Mouse (Mus musculus): ENCODE data around the gene Hsfy2.
A peak's percentile ranks its signal among the peaks of the same experiment; 100 is the strongest.

The Hsfy2 gene

DNA sequence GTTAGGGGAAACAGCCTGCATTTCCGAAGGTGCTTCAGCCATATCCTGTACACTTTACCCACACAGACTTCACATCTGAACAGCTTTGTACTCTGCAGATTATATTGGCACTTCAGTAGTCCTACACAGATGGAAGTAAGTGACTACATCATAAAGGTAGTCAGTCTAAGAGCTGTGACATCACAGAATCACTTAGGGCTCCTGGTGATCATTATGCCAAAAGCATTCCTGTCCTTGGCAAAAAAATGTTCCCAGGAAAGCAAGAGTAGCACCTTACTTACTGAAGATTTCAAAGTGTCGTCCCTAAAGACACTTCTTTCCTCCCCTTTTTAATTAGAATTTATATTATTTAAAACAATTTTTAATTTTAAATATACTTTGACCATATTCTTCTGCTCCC lies at the start of gene Hsfy2:
Hsfy2 (minus strand) TSS at position 101 of the 400 bp plus-strand sequence.
- no peak for DNase-seq (ENCODE audit: extremely low spot score, low read depth, low spot score)

GRCm38 (mm10) chr1:56685053-56685557 lies 47.9 kb upstream of the Hsfy2 start:
- DNase-seq (ENCODE audit: extremely low spot score, low read depth, low spot score), result no peak

- no peak for DNase-seq (ENCODE audit: extremely low spot score, low read depth, low spot score)
Measured at GRCm38 (mm10) chr1:56684512-56684911, 47.3 kb upstream of the Hsfy2 start.

GRCm38 (mm10) chr1:56681258-56681657 lies 44.0 kb upstream of the Hsfy2 start:
- DNase-seq (ENCODE audit: extremely low spot score, low read depth, low spot score), result no peak

DNA sequence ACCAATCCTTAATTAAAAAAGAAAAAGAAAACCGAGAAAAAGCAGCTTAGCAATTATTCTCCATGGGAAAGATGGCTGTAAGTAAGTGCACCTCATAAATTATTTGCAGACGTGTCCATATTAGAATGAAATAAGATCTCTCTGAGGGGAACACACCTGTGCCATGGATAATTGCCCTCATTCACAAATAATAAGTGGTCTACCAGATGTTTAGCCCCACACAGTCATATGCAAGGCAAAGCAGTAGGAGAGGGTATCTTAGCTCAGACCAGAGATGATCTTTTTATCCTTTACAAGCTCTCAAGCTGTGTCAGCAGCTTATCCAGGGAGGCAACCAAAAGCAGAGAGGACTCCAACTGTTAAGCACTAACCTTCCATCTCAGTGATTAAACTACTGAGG lies 38.0 kb upstream of the Hsfy2 start:
- peak; percentile 12 for DNase-seq (ENCODE audit: extremely low spot score, low read depth, low spot score)

DNA sequence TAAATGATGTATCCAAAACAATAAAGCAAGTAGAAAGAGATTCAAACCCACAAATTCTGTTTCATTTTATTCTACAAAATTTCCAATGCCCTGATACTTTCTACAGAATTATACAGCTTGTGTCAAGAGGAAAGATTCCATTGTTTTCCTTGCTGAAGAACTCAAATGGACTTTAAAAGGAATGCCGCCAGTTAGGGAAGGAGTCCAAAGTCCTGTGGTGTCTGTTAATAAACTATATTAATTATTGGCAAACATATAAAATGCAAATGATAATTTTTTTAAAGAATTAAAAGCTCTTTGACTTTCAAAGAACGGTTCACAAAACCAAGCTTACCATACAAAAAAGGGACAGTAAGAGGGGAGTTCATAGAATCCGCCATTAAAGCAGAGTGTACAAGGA lies 37.4 kb upstream of the Hsfy2 start:
- DNase-seq (ENCODE audit: extremely low spot score, low read depth, low spot score), result no peak

GRCm38 (mm10) chr1:56671241-56671945 lies 34.2 kb upstream of the Hsfy2 start:
- no peak for DNase-seq (ENCODE audit: extremely low spot score, low read depth, low spot score)

DNA sequence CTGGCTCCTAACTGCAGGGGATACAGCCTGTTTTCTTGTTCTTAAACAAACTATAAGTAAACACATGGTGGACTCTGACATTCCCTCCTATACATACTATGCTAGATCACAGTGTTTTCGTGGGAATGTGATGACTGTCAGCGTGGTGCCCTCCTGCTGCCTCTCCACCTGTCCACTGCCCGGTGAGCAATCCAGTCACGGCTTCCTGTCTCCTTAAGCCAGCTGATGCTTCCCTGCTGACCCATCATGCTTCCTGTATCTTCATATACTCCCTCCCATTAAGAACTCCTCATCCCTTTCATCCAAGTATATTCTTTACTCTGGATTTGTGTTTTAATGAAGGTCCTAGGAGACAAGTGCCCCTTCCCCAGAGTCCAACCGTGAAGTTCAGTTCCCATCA lies 33.3 kb upstream of the Hsfy2 start:
- no peak for DNase-seq (ENCODE audit: extremely low spot score, low read depth, low spot score)

- no peak for DNase-seq (ENCODE audit: extremely low spot score, low read depth, low spot score)
Measured at GRCm38 (mm10) chr1:56664606-56665005, 27.4 kb upstream of the Hsfy2 start.

- DNase-seq (ENCODE audit: extremely low spot score, low read depth, low spot score), result no peak
Measured at GRCm38 (mm10) chr1:56626824-56627223, 10.4 kb downstream of the Hsfy2 start.

DNA sequence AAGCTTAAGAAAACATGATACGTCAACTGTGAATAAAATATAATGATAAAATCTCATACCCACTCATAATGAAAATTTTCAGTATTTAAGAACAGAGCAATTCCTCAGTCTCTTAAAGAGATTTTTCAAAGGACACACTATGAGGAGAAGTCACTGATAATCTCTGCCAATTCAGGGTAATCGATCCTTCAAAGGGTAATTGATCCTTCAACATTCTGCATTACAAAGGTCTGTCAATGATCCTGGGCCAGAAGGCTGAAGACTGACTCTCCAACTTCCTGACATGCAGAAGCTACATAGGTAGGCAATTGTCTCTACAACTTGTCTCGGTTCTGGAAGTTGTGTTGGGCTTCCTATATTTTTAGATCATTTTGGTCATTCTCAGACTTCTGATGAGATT lies 12.9 kb downstream of the Hsfy2 start:
- DNase-seq (ENCODE audit: extremely low spot score, low read depth, low spot score), result no peak

- no peak for DNase-seq (ENCODE audit: extremely low spot score, low read depth, low spot score)
Measured at GRCm38 (mm10) chr1:56612384-56612783, 24.9 kb downstream of the Hsfy2 start.

Data from hindlimb bud, embryonic 11.5 days (tissue).